Mouse (Mus musculus) testis, adult 2 months (tissue): Measurements from ENCODE around the gene Evc.

Experiments used
- CTCF ChIP-seq: fragments of 200-500 bp; IDR thresholded peaks from 2 replicates; pipeline ENCODE4 v1.5.1; 2012; ENCODE audit warnings: low read depth, mild to moderate bottlenecking, inconsistent platforms, low read length, moderate library complexity; ENCODE audit not compliant: control insufficient read depth, insufficient read depth, insufficient replicate concordance
- POLR2A ChIP-seq: fragments of 200-500 bp; IDR thresholded peaks from 2 replicates; pipeline ENCODE4 v1.6.1; 2012; ENCODE audit warnings: low read depth, mild to moderate bottlenecking, inconsistent platforms, low read length, moderate library complexity; ENCODE audit not compliant: control insufficient read depth

DNA sequence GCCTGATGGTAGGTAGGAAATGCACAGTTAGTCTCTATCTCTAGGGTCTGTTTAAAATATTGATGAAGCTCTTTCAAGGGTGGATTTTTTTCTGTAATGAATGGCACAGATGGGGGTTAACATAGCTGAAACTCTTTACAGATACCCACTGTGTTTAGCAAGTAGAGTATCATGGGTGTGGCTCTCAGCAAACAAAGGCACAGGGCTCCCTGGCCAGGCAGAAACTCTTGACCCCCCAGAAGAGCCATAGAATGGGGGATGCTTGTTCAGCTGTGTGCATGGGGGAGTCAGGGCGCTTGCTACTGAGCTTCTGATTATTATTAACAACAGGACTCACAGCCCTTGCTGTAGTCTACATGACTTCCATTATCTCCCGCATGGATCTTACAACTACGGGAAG lies 87.8 kb downstream of the Evc start:
- TF ChIP-seq CTCF = no peak
- no peak for TF ChIP-seq POLR2A
